Mouse (Mus musculus) adrenal gland, adult 2 months (tissue): Measurements from ENCODE around the gene Mfsd14b. TPM values are rescaled to one million over a fixed set of nuclear protein-coding genes. Genes with fewer than 3 reads are reported as not detected.
A peak's percentile ranks its signal among the peaks of the same experiment; 100 is the strongest.

Experiments
- DNase-seq: peaks from one replicate; pipeline ENCODE4 v3.0.0; 2021
- long read RNA-seq: library from polyadenylated mRNA; stranded (forward); transcript quantifications from one replicate; pipeline ENCODE4 v2.0.0, GENCODE M21; 2021
- polyA plus RNA-seq: library from polyadenylated mRNA; depleted of rRNA; stranded (reverse); fragments of >200 nt; gene quantifications from 2 replicates; pipeline ENCODE4 v1.2.3, GENCODE M21; 2012; rRNA removed
- total RNA-seq, 2 experiments: library from RNA; stranded (reverse); gene quantifications; 2 replicates each; pipeline ENCODE4 v1.2.3; 2021

Mfsd14b gene
- total RNA-seq (10 to 100 TPM; 40.1 to 46.3 TPM), polyA plus RNA-seq (24.0 and 26.3 TPM in 2 replicates)
- long read RNA-seq, transcript Mfsd14b-203 (12 exons, 3,832 nt) = major isoform, 53 of 64 reads
- long read RNA-seq, partial matches to known transcripts = 3 of 64 reads
- long read RNA-seq, other reads (novel, unspliced or antisense) = 7 of 64 reads

GRCm38 (mm10) chr13:65112459-65113110 is at the start of gene Mfsd14b:
Mfsd14b (minus strand) TSS chr13:65112975.
- peak; percentile 94 for DNase-seq

- DNase-seq = no peak
These were observed 37.2 kb upstream of the Mfsd14b start, which contains the start of gene Olfr466 for GRCm38 (mm10) chr13:65149940-65150339. Olfr466 (plus strand) TSS chr13:65150240.

GRCm38 (mm10) chr13:65137789-65138188 is 25.0 kb upstream of the Mfsd14b start, which contains the start of gene Olfr465-ps1:
Olfr465-ps1 (plus strand) TSS chr13:65138089.
- DNase-seq = no peak

GRCm38 (mm10) chr13:65127063-65127847 is 14.5 kb upstream of the Mfsd14b start:
- DNase-seq = no peak

DNA sequence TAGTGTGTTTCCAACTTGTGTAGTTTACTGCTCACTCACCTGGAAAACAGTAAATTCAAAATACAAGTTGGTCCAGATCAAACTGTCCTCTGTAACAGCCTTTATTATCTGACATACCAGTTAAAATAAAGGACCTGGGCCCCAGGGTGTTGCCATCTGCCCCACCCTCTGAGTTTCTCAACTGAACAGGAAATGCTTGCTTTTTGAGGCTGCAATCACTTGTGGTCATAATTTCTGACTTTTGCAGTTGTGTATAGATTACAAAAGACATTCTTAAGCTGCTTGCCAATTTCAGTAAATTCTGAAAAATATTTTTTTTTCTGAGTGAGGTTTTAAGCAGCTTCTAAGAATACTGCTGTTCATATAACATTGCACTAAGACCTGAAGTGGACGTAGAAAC is 9.3 kb upstream of the Mfsd14b start:
- DNase-seq = no peak

DNA sequence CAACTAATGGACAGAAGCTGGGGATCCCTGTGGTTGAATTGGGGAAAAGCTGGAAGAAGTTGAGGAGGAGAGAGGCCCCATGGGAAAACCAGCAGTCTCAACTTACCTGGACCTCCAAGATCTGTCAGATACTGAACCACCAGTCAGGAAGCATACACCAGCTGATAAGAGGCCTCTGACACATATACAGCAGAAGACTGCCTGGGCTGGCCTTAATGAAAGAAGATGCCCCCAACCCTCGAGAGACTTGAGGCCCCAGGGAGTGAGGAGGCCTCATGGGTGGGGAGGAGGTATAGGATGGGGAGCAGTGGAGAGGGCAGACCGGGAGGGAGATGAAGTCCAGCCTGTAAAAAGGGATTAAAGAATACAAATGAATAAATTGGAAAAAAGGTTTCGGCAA is 8.2 kb upstream of the Mfsd14b start:
- no peak for DNase-seq

DNA sequence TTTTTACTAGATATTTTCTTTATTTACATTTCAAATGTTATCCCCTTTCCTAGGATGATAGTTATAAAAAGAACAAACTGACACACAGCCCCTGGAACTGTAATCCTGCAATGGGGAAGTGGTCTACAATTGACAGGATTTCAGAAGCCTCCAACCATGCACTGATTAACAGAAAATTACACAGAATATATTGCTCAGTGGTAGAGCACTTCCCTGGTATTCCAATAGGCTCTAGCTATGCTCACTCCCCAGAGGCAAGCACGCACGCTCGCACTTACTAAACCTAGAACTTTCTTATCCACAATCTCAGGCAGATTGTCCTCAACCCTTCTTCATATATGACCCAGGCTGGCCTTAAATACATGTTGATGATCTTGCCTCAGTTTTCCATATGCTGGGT is 464 bp upstream of the Mfsd14b start:
- DNase-seq = no peak

DNA sequence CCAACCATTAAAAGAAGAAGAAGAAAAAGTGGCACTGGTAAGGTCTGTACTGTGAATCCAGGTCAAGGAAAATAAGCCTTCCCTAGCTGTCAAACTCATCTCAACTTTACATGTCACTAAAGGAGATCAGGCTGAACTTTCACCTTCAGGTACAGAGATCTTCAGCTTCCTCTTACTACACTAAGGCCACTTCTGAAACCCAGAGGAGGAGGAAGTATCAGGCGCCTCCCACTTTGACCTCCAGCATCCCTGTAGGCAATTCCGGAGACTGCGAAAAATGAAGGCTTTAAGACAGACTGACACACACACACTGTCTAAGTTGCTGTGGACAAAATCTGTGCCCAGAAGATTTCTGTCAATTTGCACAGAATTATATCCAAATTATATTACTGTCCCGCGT is 814 bp downstream of the Mfsd14b start:
- DNase-seq = peak; percentile 30

DNA sequence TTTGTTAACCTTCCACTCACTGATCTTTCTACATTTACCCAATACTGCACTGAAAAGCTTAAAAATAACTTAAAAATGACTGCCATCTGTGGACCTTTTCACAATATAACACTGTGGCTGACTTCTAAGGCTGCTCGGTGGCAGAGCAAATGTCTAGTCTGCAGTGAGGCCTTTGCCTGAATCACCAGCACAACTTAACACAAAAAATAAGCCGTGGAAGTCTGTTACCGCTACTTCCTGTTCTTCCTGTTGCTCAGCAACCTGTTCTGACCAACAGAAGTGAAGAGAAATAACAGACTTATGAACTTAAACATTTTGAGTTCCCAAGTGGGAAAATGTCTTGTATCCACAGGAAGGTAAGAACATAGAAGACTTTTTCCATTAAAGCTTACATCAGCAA is 11.5 kb downstream of the Mfsd14b start:
- no peak for DNase-seq

- DNase-seq = no peak
These were observed 12.1 kb downstream of the Mfsd14b start for GRCm38 (mm10) chr13:65100678-65101077.

- DNase-seq = no peak
These were observed 15.8 kb downstream of the Mfsd14b start for GRCm38 (mm10) chr13:65097018-65097417.

- DNase-seq = no peak
These were observed 16.9 kb downstream of the Mfsd14b start for GRCm38 (mm10) chr13:65095923-65096322.

- no peak for DNase-seq
These were observed 42.8 kb downstream of the Mfsd14b start for GRCm38 (mm10) chr13:65069969-65070368.

GRCm38 (mm10) chr13:65052660-65053059 is 60.1 kb downstream of the Mfsd14b start, which contains the start of gene Prss47:
Prss47 (minus strand) TSS chr13:65052760.
- no peak for DNase-seq

GRCm38 (mm10) chr13:65035057-65035456 is 77.7 kb downstream of the Mfsd14b start:
- no peak for DNase-seq

- DNase-seq = no peak
These were observed 80.0 kb downstream of the Mfsd14b start, which contains the start of gene Spata31d1c for GRCm38 (mm10) chr13:65032758-65033157. Spata31d1c (plus strand) TSS chr13:65033058.

Other genes starting within 250 kb of the Mfsd14b start
- not detected for gene Cntnap3, start 209.0 kb downstream of the Mfsd14b start, total RNA-seq
- not detected in 2 replicates for gene Cntnap3, start 209.0 kb downstream of the Mfsd14b start, polyA plus RNA-seq
- gene Spata31, start 195.6 kb downstream of the Mfsd14b start, total RNA-seq = not detected
- gene Spata31, start 195.6 kb downstream of the Mfsd14b start, polyA plus RNA-seq = not detected in 2 replicates
- gene Spata31d1c, start 79.9 kb downstream of the Mfsd14b start, total RNA-seq = not detected
- gene Spata31d1c, start 79.9 kb downstream of the Mfsd14b start, polyA plus RNA-seq = not detected in 2 replicates
- gene Prss47, start 60.2 kb downstream of the Mfsd14b start, total RNA-seq = not detected
- not detected in 2 replicates for gene Prss47, start 60.2 kb downstream of the Mfsd14b start, polyA plus RNA-seq
- gene Olfr465-ps1, start 25.1 kb upstream of the Mfsd14b start, total RNA-seq = not detected
- not detected in 2 replicates for gene Olfr465-ps1, start 25.1 kb upstream of the Mfsd14b start, polyA plus RNA-seq
- gene Olfr466, start 37.3 kb upstream of the Mfsd14b start, total RNA-seq = not detected
- gene Olfr466, start 37.3 kb upstream of the Mfsd14b start, polyA plus RNA-seq = not detected in 2 replicates
- under 1 TPM in 1 of 2 experiments, not detected in 1; 0.21 TPM for gene Nlrp4f, start 93.0 kb upstream of the Mfsd14b start, total RNA-seq
- gene Nlrp4f, start 93.0 kb upstream of the Mfsd14b start, polyA plus RNA-seq = not detected in 2 replicates
- gene Gm10775, start 146.6 kb upstream of the Mfsd14b start, total RNA-seq = not detected
- gene Gm10775, start 146.6 kb upstream of the Mfsd14b start, polyA plus RNA-seq = not detected in 2 replicates
- 10 to 100 TPM; 19.8 to 23.3 TPM for gene Zfp369, start 165.8 kb upstream of the Mfsd14b start, total RNA-seq
- gene Zfp369, start 165.8 kb upstream of the Mfsd14b start, polyA plus RNA-seq = 9.7 and 10.4 TPM in 2 replicates